Mouse (Mus musculus) heart, embryonic 12.5 days (tissue): ENCODE results near the gene Rpl10. TPM values are rescaled to one million over a fixed set of nuclear protein-coding genes. Genes with fewer than 3 reads are reported as not detected.

Experiments
- ATAC-seq: fragments of 200-750 bp; cut with Nextera tagmentation; 2 replicates; pipeline ENCODE4 v1.8.0; 2017; ENCODE audit warnings: moderate TSS enrichment, moderate library complexity; ENCODE audit not compliant: insufficient number of reproducible peaks, low FRiP score
- H3K27ac ChIP-seq: fragments of 300-500 bp; sonication (generic); 2 replicates; pipeline ENCODE4 v1.5.1; 2016; ENCODE audit warnings: mild to moderate bottlenecking, moderate library complexity; ENCODE audit not compliant: poor library complexity, severe bottlenecking
- H3K27me3 ChIP-seq: fragments of 300-500 bp; sonication (generic); replicated peaks from 2 replicates; pipeline ENCODE4 v1.6.1; 2016; ENCODE audit warnings: mild to moderate bottlenecking, moderate library complexity
- H3K36me3 ChIP-seq: fragments of 300-500 bp; sonication (generic); 2 replicates; pipeline ENCODE4 v1.6.1; 2016; ENCODE audit warnings: mild to moderate bottlenecking, moderate library complexity
- H3K4me1 ChIP-seq: fragments of 300-500 bp; sonication (generic); replicated peaks from 2 replicates; pipeline ENCODE4 v1.6.1; 2016; ENCODE audit warnings: mild to moderate bottlenecking
- H3K4me2 ChIP-seq: fragments of 300-500 bp; sonication (generic); 2 replicates; pipeline ENCODE4 v1.6.1; 2016; ENCODE audit warnings: mild to moderate bottlenecking, moderate library complexity
- H3K4me3 ChIP-seq: fragments of 300-500 bp; sonication (generic); 2 replicates; pipeline ENCODE4 v1.5.1; 2016; ENCODE audit warnings: mild to moderate bottlenecking
- H3K9ac ChIP-seq: fragments of 300-500 bp; sonication (generic); 2 replicates; pipeline ENCODE4 v1.6.1; 2016; ENCODE audit warnings: mild to moderate bottlenecking, moderate library complexity
- H3K9me3 ChIP-seq: fragments of 300-500 bp; sonication (generic); replicated peaks from 2 replicates; pipeline ENCODE4 v1.6.1; 2016; ENCODE audit warnings: mild to moderate bottlenecking, moderate library complexity
- WGBS: fragments of 180-500 bp; shearing (Covaris S2); methylation state at CpG from one replicate; pipeline ENCODE4 v1.1.7; 2016; 5-methylcytosine and 5-hydroxymethylcytosine counted together
- polyA plus RNA-seq: library from polyadenylated mRNA; unstranded; fragments of >200 nt; fragmentation: Nextera tagmentation; extraction: Ambion mirVana; gene quantifications from 2 replicates; pipeline ENCODE4 v1.2.1, GENCODE M21; 2016

Gene Rpl10
- polyA plus RNA-seq = 437 and 446 TPM in 2 replicates

DNA sequence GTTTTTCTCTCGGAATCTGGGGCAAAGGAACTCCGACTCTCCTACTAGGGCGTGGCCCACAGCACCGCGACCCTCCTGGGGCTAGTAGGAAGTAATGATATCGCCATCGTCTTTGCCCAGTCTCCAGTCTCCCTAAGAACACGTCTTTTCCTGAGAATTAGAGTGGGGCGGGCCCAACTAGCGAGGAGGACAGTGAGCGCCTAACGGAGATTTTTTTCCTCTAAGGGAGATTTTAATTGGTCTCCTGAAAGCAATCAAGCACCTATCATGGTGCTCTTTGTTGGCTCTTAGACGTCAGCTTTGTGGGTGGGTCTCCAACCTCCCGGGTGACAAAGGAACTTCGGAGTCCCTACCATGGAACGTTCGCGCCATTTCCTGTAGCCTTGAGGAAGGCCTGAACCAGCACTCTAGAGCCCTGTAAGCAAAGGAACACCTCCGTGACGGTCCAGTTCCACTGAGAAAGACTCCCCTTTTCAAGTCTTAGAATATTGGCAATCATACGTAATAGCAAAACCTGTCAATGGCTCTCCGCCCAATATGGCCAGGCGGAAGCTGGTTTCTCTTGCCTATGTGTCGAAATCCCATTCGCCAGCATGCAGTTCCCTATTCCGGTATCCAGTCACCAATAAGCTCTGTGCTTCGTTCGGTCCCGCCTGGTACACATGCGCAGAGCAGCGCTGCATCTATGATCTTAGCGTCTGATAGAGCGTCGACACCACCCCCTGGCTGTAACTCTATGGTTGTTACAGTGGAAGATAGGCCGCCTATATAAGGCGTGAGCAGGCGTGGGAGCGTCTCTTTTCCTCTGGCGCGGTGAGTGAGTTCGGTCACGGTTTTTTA lies at the start of gene Rpl10:
TSS of gene Rpl10 (plus strand) at position 751 of the 840 bp plus-strand sequence.
- Histone ChIP-seq H3K9me3 (no peaks in the 10 kb centered on the region), H3K9ac (peak within 1 kb of the TSS; percentile 88), H3K36me3 (peaks cover 7% of the 10 kb centered on the region), H3K4me1 (no peaks in the 10 kb centered on the region), H3K4me3 (peak within 1 kb of the TSS; percentile 67), H3K27me3 (no peaks in the 10 kb centered on the region), H3K4me2 (peak within 1 kb of the TSS; percentile 65), H3K27ac (peak within 1 kb of the TSS; percentile 92)
- ATAC-seq = peak; percentile 95
- 13% methylated on average over 42 of the region's 42 CpGs for WGBS

DNA sequence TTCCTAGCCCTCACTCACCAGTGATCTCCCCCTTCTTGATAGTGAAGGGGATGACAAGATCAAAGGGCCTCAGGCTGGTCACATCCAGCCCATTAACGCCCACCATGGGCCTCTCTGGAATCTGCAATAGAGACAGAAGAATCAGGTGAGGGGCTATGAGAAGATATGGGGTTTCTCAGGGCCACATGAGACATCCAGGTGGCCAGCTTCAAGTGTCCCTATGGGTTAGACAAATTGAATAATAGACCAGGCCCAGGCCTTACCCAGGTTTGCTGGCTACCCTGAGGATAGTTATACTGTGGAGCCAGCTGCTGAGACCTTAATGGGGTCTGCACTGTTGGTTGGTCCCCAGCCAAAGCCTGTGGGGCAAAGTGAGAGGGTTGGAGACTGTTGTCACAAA lies 40.6 kb upstream of the Rpl10 start:
- no peak overlapping the region for H3K4me2 ChIP-seq
- no peak overlapping the region for H3K27ac ChIP-seq
- no peaks in the 10 kb centered on the region for H3K9me3 ChIP-seq
- H3K9ac ChIP-seq = no peak overlapping the region
- WGBS = 59% methylated on average over 1 of the region's 1 CpGs
- H3K4me3 ChIP-seq = no peak overlapping the region
- no peak for ATAC-seq
- H3K27me3 ChIP-seq = no peaks in the 10 kb centered on the region
- no peaks in the 10 kb centered on the region for H3K4me1 ChIP-seq
- peaks cover 100% of the 10 kb centered on the region for H3K36me3 ChIP-seq

DNA sequence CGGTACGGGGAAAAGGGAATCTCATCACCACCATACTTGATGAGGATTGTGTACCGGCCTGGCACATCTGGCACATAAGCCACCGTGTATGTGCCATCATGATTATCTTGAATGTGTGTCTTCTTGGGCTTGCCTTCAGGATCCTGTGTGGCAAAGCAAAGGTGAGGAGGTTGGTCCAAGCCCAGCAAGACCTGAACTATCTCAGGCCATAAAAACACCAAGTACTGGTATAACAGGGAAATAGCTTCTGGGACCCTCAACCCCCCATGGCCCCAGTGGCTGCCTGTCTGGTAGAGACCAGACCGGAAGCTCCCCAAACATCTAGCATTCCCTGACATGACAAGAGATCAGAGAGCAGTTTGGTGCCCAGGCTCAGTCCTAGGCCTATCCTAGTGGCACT lies 37.4 kb upstream of the Rpl10 start:
- Histone ChIP-seq H3K9me3 (no peaks in the 10 kb centered on the region), H3K27ac (no peak overlapping the region), H3K4me2 (no peak overlapping the region), H3K36me3 (peaks cover 97% of the 10 kb centered on the region), H3K4me3 (no peak overlapping the region), H3K27me3 (no peaks in the 10 kb centered on the region), H3K9ac (no peak overlapping the region), H3K4me1 (no peaks in the 10 kb centered on the region)
- WGBS = 86% methylated on average over 5 of the region's 5 CpGs
- ATAC-seq = no peak

DNA sequence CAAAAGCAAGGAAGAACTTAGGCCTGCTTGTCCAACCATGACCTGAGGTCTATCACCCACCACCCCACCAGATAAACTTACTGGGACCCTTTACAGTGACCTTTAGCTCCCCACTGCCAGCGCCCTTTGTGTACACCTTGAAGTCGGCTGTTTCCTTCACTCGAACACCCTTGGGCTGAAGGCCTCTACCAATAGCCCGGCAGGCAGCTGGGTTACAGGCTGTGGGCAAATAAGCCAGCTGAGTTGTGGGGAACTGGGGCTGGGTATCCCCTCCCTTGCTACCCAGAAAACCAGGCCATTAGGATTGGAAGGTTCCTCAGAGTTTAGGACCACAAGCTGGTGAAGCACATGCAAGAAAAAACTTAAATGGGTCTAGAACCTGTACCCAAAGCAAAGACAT lies 30.3 kb upstream of the Rpl10 start:
- ATAC-seq = no peak
- H3K4me1 ChIP-seq = peaks cover 15% of the 10 kb centered on the region
- H3K36me3 ChIP-seq = peaks cover 78% of the 10 kb centered on the region
- H3K9me3 ChIP-seq = no peaks in the 10 kb centered on the region
- no peak overlapping the region for H3K4me3 ChIP-seq
- H3K4me2 ChIP-seq = no peak overlapping the region
- no peak overlapping the region; the same call in 1 of the 2 replicates for H3K9ac ChIP-seq
- WGBS = 84% methylated on average over 4 of the region's 4 CpGs
- H3K27me3 ChIP-seq = no peaks in the 10 kb centered on the region
- no peak overlapping the region for H3K27ac ChIP-seq

DNA sequence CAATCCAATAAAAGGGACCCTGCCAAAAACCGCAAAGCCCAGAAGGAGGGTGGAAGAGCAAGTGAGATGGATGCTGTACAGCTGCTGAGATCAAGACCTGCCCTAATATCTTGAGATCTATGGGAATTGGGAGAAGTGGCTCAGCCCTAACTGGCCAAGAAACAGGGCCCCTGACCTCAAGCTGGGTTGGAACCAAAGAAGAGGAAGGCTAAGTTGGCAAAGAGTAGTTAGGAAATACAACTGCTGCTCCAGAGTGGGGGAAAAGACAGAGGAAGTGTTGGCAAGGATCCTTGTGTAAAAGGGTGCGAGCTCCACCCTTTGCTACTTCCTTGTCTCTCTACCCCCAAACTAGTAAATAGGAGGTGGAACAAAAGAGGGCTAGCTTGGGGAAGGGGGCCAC lies 27.2 kb upstream of the Rpl10 start:
- H3K27ac ChIP-seq = peak overlapping the region; percentile 96; the same call in 1 of the 2 replicates
- 76% methylated on average over 2 of the region's 2 CpGs for WGBS
- H3K4me1 ChIP-seq = peaks cover 15% of the 10 kb centered on the region
- no peaks in the 10 kb centered on the region for H3K9me3 ChIP-seq
- no peak for ATAC-seq
- peak overlapping the region; percentile 90 for H3K9ac ChIP-seq
- no peaks in the 10 kb centered on the region for H3K27me3 ChIP-seq
- peak overlapping the region; percentile 76 for H3K4me2 ChIP-seq
- H3K36me3 ChIP-seq = peaks cover 50% of the 10 kb centered on the region
- peak overlapping the region; percentile 73 for H3K4me3 ChIP-seq

DNA sequence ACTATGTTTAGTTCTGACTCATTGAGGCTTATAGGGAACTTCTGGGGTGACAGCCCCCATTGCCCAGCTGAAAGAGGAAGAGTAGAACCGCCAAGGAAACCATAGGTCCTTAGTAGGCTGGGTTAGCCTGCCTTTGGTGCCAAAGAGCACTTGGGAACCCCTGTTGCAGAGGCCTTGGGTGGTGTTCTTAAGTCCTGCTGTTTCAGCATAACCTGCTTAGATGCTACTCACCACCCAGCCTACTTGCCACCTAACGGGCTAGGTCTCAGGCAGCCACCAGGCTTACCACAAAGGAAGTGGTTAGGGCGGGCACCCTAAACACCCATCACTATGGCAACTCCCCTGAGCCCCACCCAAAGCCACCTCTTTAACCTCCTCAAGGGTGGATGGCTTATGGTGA lies 26.8 kb upstream of the Rpl10 start:
- no peaks in the 10 kb centered on the region for H3K9me3 ChIP-seq
- peak overlapping the region; percentile 90 for H3K9ac ChIP-seq
- ATAC-seq = no peak
- peak overlapping the region; percentile 73 for H3K4me3 ChIP-seq
- H3K27ac ChIP-seq = peak overlapping the region; percentile 96
- WGBS = 37% methylated on average over 3 of the region's 3 CpGs
- H3K36me3 ChIP-seq = peaks cover 46% of the 10 kb centered on the region
- H3K4me1 ChIP-seq = peaks cover 15% of the 10 kb centered on the region
- peak overlapping the region; percentile 76 for H3K4me2 ChIP-seq
- H3K27me3 ChIP-seq = no peaks in the 10 kb centered on the region

DNA sequence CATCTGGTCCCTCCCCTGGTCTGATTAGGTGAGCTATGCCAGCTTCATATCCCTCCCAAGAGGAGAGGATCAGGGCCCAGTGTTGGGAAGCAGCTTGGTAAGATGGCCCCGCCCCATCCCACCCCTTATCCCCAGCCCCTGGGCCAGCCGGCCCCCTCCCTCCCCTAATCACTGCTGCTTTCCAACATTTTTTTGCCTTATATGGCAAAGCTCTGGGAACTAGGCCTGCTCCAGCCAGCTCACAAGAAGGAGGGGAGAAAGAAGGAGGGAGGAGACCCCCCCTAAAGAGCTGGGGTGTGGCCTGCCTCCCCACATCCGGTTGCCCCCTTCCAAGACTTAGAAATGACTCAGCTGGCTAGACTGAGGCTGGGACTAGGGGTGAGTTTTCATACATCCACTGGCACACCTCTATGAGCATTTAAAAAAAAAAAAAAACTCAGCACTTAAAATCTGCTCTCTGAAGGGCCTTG lies 26.0 kb upstream of the Rpl10 start:
- H3K36me3 ChIP-seq = peaks cover 38% of the 10 kb centered on the region
- H3K9me3 ChIP-seq = no peaks in the 10 kb centered on the region
- H3K27ac ChIP-seq = peak overlapping the region; percentile 96
- peak overlapping the region; percentile 73 for H3K4me3 ChIP-seq
- peak overlapping the region; percentile 90 for H3K9ac ChIP-seq
- H3K4me1 ChIP-seq = peaks cover 15% of the 10 kb centered on the region
- peak; percentile 60 for ATAC-seq
- no peaks in the 10 kb centered on the region for H3K27me3 ChIP-seq
- H3K4me2 ChIP-seq = peak overlapping the region; percentile 76
- WGBS = 13% methylated on average over 3 of the region's 3 CpGs

DNA sequence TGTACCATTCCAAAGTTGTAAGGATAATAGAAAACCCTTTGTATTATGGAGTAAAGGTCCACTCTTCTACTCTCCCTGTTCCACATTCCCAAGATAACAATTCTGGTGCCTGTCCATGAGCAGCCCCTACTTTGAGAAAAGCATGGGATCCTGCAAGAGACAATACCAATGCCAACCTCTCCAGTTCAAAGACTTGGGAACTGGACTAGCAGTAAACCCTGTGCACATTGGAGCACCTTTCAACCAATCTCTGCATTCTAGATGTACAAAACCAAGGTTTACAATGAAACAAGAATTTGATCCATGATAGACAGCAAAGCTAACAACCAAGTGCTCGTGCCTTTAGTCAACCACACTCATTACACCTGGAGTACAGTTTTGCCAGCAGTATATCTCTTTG lies 25.5 kb upstream of the Rpl10 start:
- peak overlapping the region; percentile 73 for H3K4me3 ChIP-seq
- WGBS = 35% methylated on average over 1 of the region's 1 CpGs
- peak overlapping the region; percentile 96 for H3K27ac ChIP-seq
- H3K9ac ChIP-seq = peak overlapping the region; percentile 90
- no peaks in the 10 kb centered on the region for H3K9me3 ChIP-seq
- peaks cover 17% of the 10 kb centered on the region for H3K4me1 ChIP-seq
- no peak for ATAC-seq
- peak overlapping the region; percentile 76 for H3K4me2 ChIP-seq
- peaks cover 33% of the 10 kb centered on the region for H3K36me3 ChIP-seq
- no peaks in the 10 kb centered on the region for H3K27me3 ChIP-seq

DNA sequence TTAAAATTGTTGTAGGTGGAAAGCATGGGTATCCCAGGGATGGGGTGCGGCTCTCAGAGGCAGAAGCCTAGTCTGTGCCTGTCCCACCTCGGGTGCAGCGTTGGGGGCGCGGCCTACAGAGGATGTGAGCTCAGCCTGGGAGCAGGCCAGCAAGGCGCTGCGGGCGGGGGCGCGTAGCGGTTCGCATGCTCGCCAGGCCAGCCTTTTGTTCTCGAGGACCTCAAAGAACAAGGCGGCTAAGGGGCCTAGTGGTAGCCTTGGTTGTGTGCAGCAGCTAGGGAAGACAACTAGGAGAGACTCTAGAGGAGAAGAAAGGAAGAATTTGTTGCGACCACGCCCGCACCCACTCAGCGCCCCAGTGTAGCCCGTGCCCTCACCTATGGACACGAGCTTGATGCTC lies 24.9 kb upstream of the Rpl10 start:
- Histone ChIP-seq H3K4me1 (peaks cover 18% of the 10 kb centered on the region), H3K27ac (peak overlapping the region; percentile 96), H3K4me2 (peak overlapping the region; percentile 76), H3K9ac (peak overlapping the region; percentile 90), H3K4me3 (peak overlapping the region; percentile 73), H3K36me3 (peaks cover 27% of the 10 kb centered on the region), H3K9me3 (no peaks in the 10 kb centered on the region), H3K27me3 (no peaks in the 10 kb centered on the region)
- peak; percentile 60 for ATAC-seq
- WGBS = 16% methylated on average over 21 of the region's 21 CpGs

DNA sequence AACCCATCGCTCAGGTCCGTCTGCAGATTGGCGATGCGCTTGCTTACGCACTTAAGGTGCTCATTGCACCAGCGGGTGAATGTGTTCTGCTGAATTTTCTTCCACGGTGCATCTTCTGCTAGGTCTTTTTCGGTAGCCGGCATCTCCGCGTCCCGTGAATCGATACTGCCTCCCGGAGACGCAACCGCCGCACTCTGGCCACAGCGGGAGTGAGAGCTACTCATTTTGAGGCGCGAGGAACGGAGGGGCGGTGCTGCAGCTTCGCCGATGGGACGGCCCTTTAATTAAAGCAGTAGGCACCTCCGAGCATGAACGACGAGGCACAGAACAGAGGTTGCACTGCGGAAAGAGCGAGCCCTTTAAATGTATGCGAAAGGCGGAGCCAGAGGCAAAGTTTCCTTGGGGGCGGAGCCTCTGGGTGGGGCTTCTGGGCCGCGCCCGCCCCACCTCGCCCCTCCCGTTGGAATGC lies 24.4 kb upstream of the Rpl10 start:
- ATAC-seq = peak; percentile 88
- H3K36me3 ChIP-seq = peaks cover 22% of the 10 kb centered on the region
- no peaks in the 10 kb centered on the region for H3K27me3 ChIP-seq
- H3K4me3 ChIP-seq = peak overlapping the region; percentile 73
- 14% methylated on average over 38 of the region's 38 CpGs for WGBS
- no peaks in the 10 kb centered on the region for H3K9me3 ChIP-seq
- peak overlapping the region; percentile 76 for H3K4me2 ChIP-seq
- H3K9ac ChIP-seq = peak overlapping the region; percentile 90
- H3K27ac ChIP-seq = peak overlapping the region; percentile 96
- peaks cover 18% of the 10 kb centered on the region for H3K4me1 ChIP-seq

DNA sequence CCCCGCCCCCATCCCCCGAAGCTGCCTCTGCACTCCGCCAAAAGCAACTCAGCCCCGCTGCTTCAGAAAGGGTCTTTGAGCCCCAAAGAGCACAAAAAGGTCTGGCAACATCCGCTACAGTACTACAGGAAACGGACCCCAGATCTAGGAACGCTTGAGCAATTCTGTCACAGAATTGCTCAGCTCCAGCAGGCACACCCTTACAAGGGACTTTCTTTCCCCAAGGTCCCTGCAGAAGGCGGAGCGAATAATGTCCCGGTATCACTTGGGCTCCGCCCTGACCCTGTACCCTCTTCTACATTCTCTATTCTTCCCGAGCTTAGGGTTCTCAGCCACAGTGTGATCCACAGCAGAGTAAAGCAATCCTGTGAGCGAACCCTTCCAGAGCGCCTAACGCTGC lies 23.9 kb upstream of the Rpl10 start:
- Histone ChIP-seq H3K9ac (peak overlapping the region; percentile 69), H3K36me3 (peaks cover 17% of the 10 kb centered on the region), H3K27me3 (no peaks in the 10 kb centered on the region), H3K4me1 (peaks cover 18% of the 10 kb centered on the region), H3K4me2 (peak overlapping the region; percentile 67), H3K9me3 (no peaks in the 10 kb centered on the region), H3K4me3 (peak overlapping the region; percentile 73), H3K27ac (peak overlapping the region; percentile 96)
- 19% methylated on average over 15 of the region's 15 CpGs for WGBS
- ATAC-seq = peak; percentile 19; the same call in 1 of the 2 replicates
